Comparison of ENCODE assay signal across 8 mouse cellular contexts in genomic region chr1:172204814-172205740, GRCm38 (mm10). TPM values are rescaled to one million over a fixed set of nuclear protein-coding genes. Genes with fewer than 3 reads are reported as not detected.
DNase-seq lines count a peak whose midpoint lies in the region; ATAC-seq and TF ChIP-seq lines count a peak whose summit lies in the region.

No protein-coding gene starts in this region.

- no peaks in the 10 kb centered on the region for H3K27me3 ChIP-seq in CH12.LX (replicated peaks)
- no peaks in the 10 kb centered on the region for H3K27me3 ChIP-seq in limb, embryonic 15.5 days

- H3K4me2 ChIP-seq in CH12.LX (ENCODE audit: insufficient read depth, low read depth, poor library complexity, severe bottlenecking) = peak overlapping the region; percentile 79
- peak overlapping the region; percentile 67 for H3K4me2 ChIP-seq in limb, embryonic 15.5 days

- peak overlapping the region; percentile 83 for H3K9ac ChIP-seq in CH12.LX (ENCODE audit: insufficient read depth, low read depth)
- no peak overlapping the region for H3K9ac ChIP-seq in limb, embryonic 15.5 days

- H3K79me2 ChIP-seq in CH12.LX (replicated peaks; ENCODE audit: control insufficient read depth, extremely low read depth, insufficient read depth, poor library complexity, severe bottlenecking) = peaks cover 5% of the 10 kb centered on the region; the same call in 1 of the 2 replicates

- peak overlapping the region; percentile 95 for H3K27ac ChIP-seq in gastrocnemius, adult 2 months
- H3K27ac ChIP-seq in CH12.LX (ENCODE audit: insufficient read depth, low read depth) = no peak overlapping the region
- H3K27ac ChIP-seq in embryonic fibroblast, embryonic 13.5 days (ENCODE audit: insufficient read depth, low read length) = peak overlapping the region; percentile 57
- H3K27ac ChIP-seq in limb, embryonic 15.5 days = peak overlapping the region; percentile 76

- no peak for ATAC-seq in limb, embryonic 15.5 days (ENCODE audit: insufficient number of reproducible peaks, low FRiP score, low TSS enrichment, low read depth)

- 28% methylated on average over 15 of the region's 15 CpGs for WGBS in limb, embryonic 15.5 days

- no peaks in the 10 kb centered on the region for H3K9me3 ChIP-seq in CH12.LX (replicated peaks; ENCODE audit: low read length)
- H3K9me3 ChIP-seq in limb, embryonic 15.5 days = no peaks in the 10 kb centered on the region

- TF ChIP-seq EP300 in CH12.LX (IDR thresholded peaks at IDR 0.05; ENCODE audit: low read length) = no peak

- TF ChIP-seq CTCF in gastrocnemius, adult 2 months (IDR thresholded peaks at IDR 0.05) = no peak
- no peak for TF ChIP-seq CTCF in CH12.LX (conservative IDR thresholded peaks at IDR 0.05 in 1 of 2, IDR thresholded peaks at IDR 0.05 in 1 of 2; ENCODE audit: low read depth in 2 of 2, low read length in 2 of 2)
- TF ChIP-seq CTCF in embryonic fibroblast, embryonic 13.5 days (IDR thresholded peaks at IDR 0.05; ENCODE audit: borderline replicate concordance, insufficient read depth, low read length) = no peak

- intact Hi-C loops in gastrocnemius, adult 2 months (cut with DNase I) = loop anchor here (5.0 kb wide), 1 partner anchor 42 kb away; no protein-coding TSS in a partner anchor
- intact Hi-C loops in gastrocnemius, postnatal 36 days (cut with DNase I) = loop anchor here (5.0 to 10.0 kb wide), 2 partner anchors 42 to 60 kb away; partner anchors contain the start of gene Dcaf8

- TF ChIP-seq POLR2A in CH12.LX (IDR thresholded peaks at IDR 0.05; ENCODE audit: low read depth, low read length) = no peak
- TF ChIP-seq POLR2A in embryonic fibroblast, embryonic 13.5 days (IDR thresholded peaks at IDR 0.05; ENCODE audit: low read depth, low read length) = peak; percentile 42; the same call in 1 of the 2 replicates

- in situ Hi-C loops in CH12.LX (cut with MboI; ENCODE audit: low pct_ligation_motif_present, low pct_unique_long_range_greater_than_20kb, low sequenced_read_pairs) = no loop called here

- peaks cover 18 to 50% of the 10 kb centered on the region in 2 experiments for H3K36me3 ChIP-seq in CH12.LX (replicated peaks in 1 of 2; ENCODE audit: control insufficient read depth in 1 of 2, insufficient read depth in 1 of 2, low read length in 1 of 2)
- H3K36me3 ChIP-seq in limb, embryonic 15.5 days = peaks cover 19% of the 10 kb centered on the region

- H3K4me1 ChIP-seq in CH12.LX (ENCODE audit: control insufficient read depth in 1 of 2, insufficient read depth in 2 of 2) = peaks cover 20 to 58% of the 10 kb centered on the region in 2 experiments
- peaks cover 25% of the 10 kb centered on the region for H3K4me1 ChIP-seq in embryonic fibroblast, embryonic 13.5 days (ENCODE audit: control insufficient read depth, insufficient read depth, low read length)
- H3K4me1 ChIP-seq in limb, embryonic 15.5 days = peaks cover 65% of the 10 kb centered on the region

- DNase-seq in gastrocnemius, adult 2 months = no peak
- DNase-seq in gastrocnemius, postnatal 36 days = no peak
- DNase-seq in CH12.LX (ENCODE audit: extremely low read depth) = no peak
- no peak for DNase-seq in thymus, postnatal 10 days (ENCODE audit: low spot score in 2 of 2)
- DNase-seq in adrenal gland, postnatal 4 days (ENCODE audit: low spot score in 2 of 2) = no peak
- no peak for DNase-seq in left cerebral cortex, adult 9 months (ENCODE audit: low spot score in 2 of 2)

- H3K4me3 ChIP-seq in gastrocnemius, adult 2 months = peak overlapping the region; percentile 76
- H3K4me3 ChIP-seq in CH12.LX (replicated peaks in 1 of 3; ENCODE audit: low read depth in 2 of 3, low read length in 2 of 3, poor library complexity in 1 of 3) = peak overlapping the region in 2 of 3 experiments; percentile 78 to 81
- H3K4me3 ChIP-seq in embryonic fibroblast, embryonic 13.5 days (ENCODE audit: insufficient read depth, low read length) = peak overlapping the region; percentile 79
- peak overlapping the region; percentile 71 for H3K4me3 ChIP-seq in limb, embryonic 15.5 days

- no peak for TF ChIP-seq RAD21 in CH12.LX (IDR thresholded peaks at IDR 0.05; ENCODE audit: low read depth, low read length)

- dilution Hi-C loops in CH12.LX (cut with MboI; ENCODE audit: extremely low pct_ligation_motif_present, extremely low pct_unique_long_range_greater_than_20kb, low sequenced_read_pairs) = no loop called here

TF ChIP-seq in CH12.LX, 34 proteins besides CTCF, POLR2A, EP300 and RAD21:
- TF ChIP-seq MEF2A (IDR thresholded peaks at IDR 0.05; ENCODE audit: borderline replicate concordance, low read depth, low read length) = no peak
- TF ChIP-seq PAX5 (IDR thresholded peaks at IDR 0.05; ENCODE audit: low read length) = no peak
- no peak for TF ChIP-seq CHD2 (IDR thresholded peaks at IDR 0.05; ENCODE audit: low read length)
- TF ChIP-seq USF2 (conservative IDR thresholded peaks at IDR 0.05; ENCODE audit: low read depth, low read length) = no peak
- no peak for TF ChIP-seq HCFC1 (IDR thresholded peaks at IDR 0.05; ENCODE audit: low read depth, low read length)
- TF ChIP-seq NELFE (IDR thresholded peaks at IDR 0.05; ENCODE audit: low read depth, low read length) = no peak
- TF ChIP-seq ZKSCAN1 (IDR thresholded peaks at IDR 0.05; ENCODE audit: borderline replicate concordance, low read depth, low read length) = no peak
- no peak for TF ChIP-seq SIN3A (IDR thresholded peaks at IDR 0.05; ENCODE audit: low read length)
- TF ChIP-seq JUND (conservative IDR thresholded peaks at IDR 0.05; ENCODE audit: low read depth, low read length) = no peak
- no peak for TF ChIP-seq CHD1 (IDR thresholded peaks at IDR 0.05; ENCODE audit: low read depth, low read length)
- TF ChIP-seq RCOR1 (conservative IDR thresholded peaks at IDR 0.05; ENCODE audit: low read depth, low read length) = no peak
- TF ChIP-seq MYC (IDR thresholded peaks at IDR 0.05; ENCODE audit: low read depth, low read length) = no peak
- no peak for TF ChIP-seq TCF12 (IDR thresholded peaks at IDR 0.05; ENCODE audit: low read depth, low read length)
- TF ChIP-seq MAFK (IDR thresholded peaks at IDR 0.05; ENCODE audit: insufficient replicate concordance, low read length) = no peak
- TF ChIP-seq ETS1 (conservative IDR thresholded peaks at IDR 0.05; ENCODE audit: low read depth, low read length) = no peak
- no peak for TF ChIP-seq GABPA (IDR thresholded peaks at IDR 0.05; ENCODE audit: insufficient replicate concordance, low read depth, low read length)
- TF ChIP-seq POLR2AphosphoS2 (IDR thresholded peaks at IDR 0.05; ENCODE audit: low read depth, low read length) = no peak
- TF ChIP-seq BHLHE40 (IDR thresholded peaks at IDR 0.05; ENCODE audit: low read depth, low read length) = no peak
- TF ChIP-seq ELF1 (IDR thresholded peaks at IDR 0.05; ENCODE audit: low read depth, low read length) = no peak

RNA-seq across cellular contexts. Expression of gene Pea15a, which starts 1.5 kb away (rescaled TPM):
- 10 to 100 TPM; 19.5 to 35.2 TPM for total RNA-seq in gastrocnemius, adult 2 months (2021)
- 10 to 100 TPM; 22.5 to 28.4 TPM for total RNA-seq in gastrocnemius, postnatal 36 days (2021)
- 14.9 and 15.6 TPM in 2 replicates for total RNA-seq in CH12.LX (2012; rRNA removed)
- 21.5 and 23.7 TPM in 2 replicates for total RNA-seq in CH12.LX (2014; rRNA removed)
- 50.6 and 52.1 TPM in 2 replicates for polyA plus RNA-seq in CH12.LX (2012; ENCODE audit: insufficient read length, low read depth)
- 140 and 154 TPM in 2 replicates for polyA plus RNA-seq in embryonic fibroblast, embryonic 13.5 days (2011; ENCODE audit: insufficient read length, low read depth, missing spikeins)
- 136 and 153 TPM in 2 replicates for polyA plus RNA-seq in limb, embryonic 15.5 days (2015; fragmentation: Nextera tagmentation; extraction: Ambion mirVana)
- 10 to 100 TPM; 92.5 to 94.7 TPM for total RNA-seq in adrenal gland, postnatal 4 days (2021)

RNA-seq across cellular contexts. Expression of gene Casq1, which starts 14.6 kb away (rescaled TPM):
- total RNA-seq in gastrocnemius, adult 2 months (2021) = 1,000 to 10,000 TPM; 2,819 to 3,581 TPM
- total RNA-seq in gastrocnemius, postnatal 36 days (2021) = 1,000 to 10,000 TPM; 4,749 to 5,131 TPM
- total RNA-seq in CH12.LX (2012; rRNA removed) (0.21 TPM in 1 of 2 replicates, not detected in the other), CH12.LX (2014; rRNA removed) (not detected in 2 replicates)
- 0.96 and 0.98 TPM in 2 replicates for polyA plus RNA-seq in CH12.LX (2012; ENCODE audit: insufficient read length, low read depth)
- not detected in 2 replicates for polyA plus RNA-seq in embryonic fibroblast, embryonic 13.5 days (2011; ENCODE audit: insufficient read length, low read depth, missing spikeins)
- 18.0 and 55.9 TPM in 2 replicates for polyA plus RNA-seq in limb, embryonic 15.5 days (2015; fragmentation: Nextera tagmentation; extraction: Ambion mirVana)
- 10 to 100 TPM; 15.7 to 51.9 TPM for total RNA-seq in adrenal gland, postnatal 4 days (2021)

RNA-seq across cellular contexts. Expression of gene Atp1a4, which starts 53.1 kb away (rescaled TPM):
- total RNA-seq in gastrocnemius, adult 2 months (2021) = under 1 TPM; 0.20 to 0.43 TPM
- under 1 TPM; 0.51 to 0.72 TPM for total RNA-seq in gastrocnemius, postnatal 36 days (2021)
- not detected in 2 replicates for total RNA-seq in CH12.LX (2012; rRNA removed)
- not detected in 2 replicates for total RNA-seq in CH12.LX (2014; rRNA removed)
- polyA plus RNA-seq in CH12.LX (2012; ENCODE audit: insufficient read length, low read depth) = 0.07 TPM in 1 of 2 replicates, not detected in the other
- polyA plus RNA-seq in embryonic fibroblast, embryonic 13.5 days (2011; ENCODE audit: insufficient read length, low read depth, missing spikeins) = not detected in 2 replicates
- not detected in 2 replicates for polyA plus RNA-seq in limb, embryonic 15.5 days (2015; fragmentation: Nextera tagmentation; extraction: Ambion mirVana)
- under 1 TPM; 0.39 to 0.45 TPM for total RNA-seq in adrenal gland, postnatal 4 days (2021)

RNA-seq across cellular contexts. Expression of gene Igsf8, which starts 56.4 kb away (rescaled TPM):
- 1 to 10 TPM; 7.4 to 8.3 TPM for total RNA-seq in gastrocnemius, adult 2 months (2021)
- total RNA-seq in gastrocnemius, postnatal 36 days (2021) = 1 to 10 TPM; 8.4 to 9.8 TPM
- total RNA-seq in CH12.LX (2012; rRNA removed) (29.3 and 37.0 TPM in 2 replicates), CH12.LX (2014; rRNA removed) (7.4 and 8.3 TPM in 2 replicates)
- 22.1 and 25.9 TPM in 2 replicates for polyA plus RNA-seq in CH12.LX (2012; ENCODE audit: insufficient read length, low read depth)
- polyA plus RNA-seq in embryonic fibroblast, embryonic 13.5 days (2011; ENCODE audit: insufficient read length, low read depth, missing spikeins) = 49.8 and 55.6 TPM in 2 replicates
- 51.4 and 62.7 TPM in 2 replicates for polyA plus RNA-seq in limb, embryonic 15.5 days (2015; fragmentation: Nextera tagmentation; extraction: Ambion mirVana)
- total RNA-seq in adrenal gland, postnatal 4 days (2021) = 10 to 100 TPM; 45.3 to 55.6 TPM

RNA-seq across cellular contexts. Expression of gene Dcaf8, which starts 57.2 kb away (rescaled TPM):
- 100 to 1,000 TPM; 158 to 193 TPM for total RNA-seq in gastrocnemius, adult 2 months (2021)
- 100 to 1,000 TPM; 165 to 181 TPM for total RNA-seq in gastrocnemius, postnatal 36 days (2021)
- total RNA-seq in CH12.LX (2012; rRNA removed) (47.7 and 58.5 TPM in 2 replicates), CH12.LX (2014; rRNA removed) (46.2 and 50.1 TPM in 2 replicates)
- polyA plus RNA-seq in CH12.LX (2012; ENCODE audit: insufficient read length, low read depth) = 77.2 and 80.7 TPM in 2 replicates
- 73.1 and 83.4 TPM in 2 replicates for polyA plus RNA-seq in embryonic fibroblast, embryonic 13.5 days (2011; ENCODE audit: insufficient read length, low read depth, missing spikeins)
- 134 and 143 TPM in 2 replicates for polyA plus RNA-seq in limb, embryonic 15.5 days (2015; fragmentation: Nextera tagmentation; extraction: Ambion mirVana)
- 100 to 1,000 TPM; 177 to 181 TPM for total RNA-seq in adrenal gland, postnatal 4 days (2021)

Comparison
In these comparisons a context has a peak if more than half of its experiments do, and no peak if none do; other contexts are left out.
1. RNA of gene Casq1, which starts 14.6 kb away (total RNA-seq): 4,749 to 5,131 TPM in gastrocnemius, postnatal 36 days and 2,819 to 3,581 TPM in gastrocnemius, adult 2 months; 15.7 to 51.9 TPM in adrenal gland, postnatal 4 days and 0.21 TPM in CH12.LX; every median in the first group is over 10 times any median in the second.
2. Peak in every context shown above with its lines, with median percentiles within 50 percentile points of each other: H3K4me3 ChIP-seq.